Mouse (Mus musculus) heart, adult 2 months (tissue): ENCODE measurements at regions not wholly inside any gene's neighbourhood (a gene's known extent, or its start where the extent isn't known, plus 50 kb on each side); places are given as distances from the start of the nearest gene placed in this dataset.

Source experiments
- DNase-seq, 2 experiments: peaks; one replicate each; pipeline ENCODE4 v3.0.0; 2021
- H3K27ac ChIP-seq: fragments of 200-600 bp; 2 replicates; pipeline ENCODE4 v1.8.1; 2022
- H3K27me3 ChIP-seq: fragments of 200-500 bp; 2 replicates; pipeline ENCODE4 v1.6.1; 2012; ENCODE audit warnings: mild to moderate bottlenecking, low read length, inconsistent platforms, mixed read lengths; ENCODE audit not compliant: control insufficient read depth, insufficient read depth
- H3K36me3 ChIP-seq: fragments of 200-500 bp; 2 replicates; pipeline ENCODE4 v1.6.1; 2012; ENCODE audit warnings: low read length, inconsistent platforms; ENCODE audit not compliant: control insufficient read depth, insufficient read depth
- H3K4me1 ChIP-seq: fragments of 200-500 bp; 2 replicates; pipeline ENCODE4 v1.6.1; 2011; ENCODE audit warnings: low read length; ENCODE audit not compliant: control insufficient read depth, insufficient read depth
- H3K4me3 ChIP-seq: fragments of 200-600 bp; 2 replicates; pipeline ENCODE4 v1.8.1; 2022
- H3K79me2 ChIP-seq: fragments of 200-500 bp; replicated peaks from 2 replicates; pipeline ENCODE4 v1.6.1; 2012; ENCODE audit warnings: mild to moderate bottlenecking, inconsistent platforms, low read length, moderate library complexity, mixed read lengths; ENCODE audit not compliant: control insufficient read depth, insufficient read depth
- H3K9ac ChIP-seq: fragments of 200-500 bp; 2 replicates; pipeline ENCODE4 v1.6.1; 2012; ENCODE audit warnings: low read depth, mild to moderate bottlenecking, control low read depth, inconsistent platforms, low read length, mixed read lengths
- CTCF ChIP-seq: fragments of 200-600 bp; IDR thresholded peaks from 2 replicates; pipeline ENCODE4 v1.8.1; 2022; ENCODE audit warnings: antibody characterized with exemption, mild to moderate bottlenecking, moderate library complexity
- EP300 ChIP-seq: fragments of 200-500 bp; IDR thresholded peaks from 2 replicates; pipeline ENCODE4 v1.6.1; 2011; ENCODE audit warnings: low read depth, low read length, control low read depth; ENCODE audit not compliant: insufficient read depth
- POLR2A ChIP-seq: fragments of 200-500 bp; IDR thresholded peaks from 2 replicates; pipeline ENCODE4 v1.6.1; 2011; ENCODE audit warnings: mild to moderate bottlenecking, low read depth, low read length, control low read depth; ENCODE audit not compliant: insufficient read depth
- WGBS: fragments of 180-500 bp; shearing (Covaris S2); methylation state at CpG from one replicate; pipeline ENCODE4 v1.1.7; 2018; 5-methylcytosine and 5-hydroxymethylcytosine counted together
- intact Hi-C: fragments of 180-260 bp; cut with DNase I; formaldehyde crosslinking; loops from one replicate; pipeline ENCODE4 v1.15.1; 2025

- TF ChIP-seq EP300 = no peak
- intact Hi-C loops = no loop called here
- Histone ChIP-seq H3K27ac (no peak overlapping the region), H3K4me1 (no peaks in the 10 kb centered on the region), H3K9ac (no peak overlapping the region), H3K79me2 (no peaks in the 10 kb centered on the region), H3K27me3 (no peaks in the 10 kb centered on the region), H3K4me3 (no peak overlapping the region), H3K36me3 (no peaks in the 10 kb centered on the region)
- DNase-seq = no peak
- WGBS = 74% methylated on average over 3 of the region's 3 CpGs
Observed at GRCm38 (mm10) chr5:68672834-68673233, 641.2 kb downstream of the Grxcr1 start.

- no peak for TF ChIP-seq CTCF
- no peak for TF ChIP-seq POLR2A
- TF ChIP-seq EP300 = no peak
- Histone ChIP-seq H3K9ac (no peak overlapping the region), H3K27me3 (no peaks in the 10 kb centered on the region), H3K79me2 (no peaks in the 10 kb centered on the region), H3K36me3 (no peaks in the 10 kb centered on the region), H3K27ac (no peak overlapping the region), H3K4me3 (no peak overlapping the region), H3K4me1 (no peaks in the 10 kb centered on the region)
- no peak for DNase-seq
- intact Hi-C loops = no loop called here
- WGBS = 70% methylated on average over 3 of the region's 3 CpGs
Observed at GRCm38 (mm10) chr5:68701342-68701741, 640.1 kb downstream of the Kctd8 start.

GRCm38 (mm10) chr5:68705411-68706080, 635.9 kb downstream of the Kctd8 start:
- H3K79me2 ChIP-seq = no peaks in the 10 kb centered on the region
- intact Hi-C loops = no loop called here
- no peaks in the 10 kb centered on the region for H3K36me3 ChIP-seq
- no peaks in the 10 kb centered on the region for H3K4me1 ChIP-seq
- DNase-seq = no peak
- H3K27me3 ChIP-seq = no peaks in the 10 kb centered on the region
- H3K27ac ChIP-seq = no peak overlapping the region
- H3K9ac ChIP-seq = no peak overlapping the region
- no peak overlapping the region for H3K4me3 ChIP-seq
- no peak for TF ChIP-seq EP300
- WGBS = 64% methylated on average over 2 of the region's 2 CpGs

- H3K36me3 ChIP-seq = no peaks in the 10 kb centered on the region
- no peak for DNase-seq
- H3K27ac ChIP-seq = no peak overlapping the region
- 69% methylated on average over 4 of the region's 4 CpGs for WGBS
- TF ChIP-seq POLR2A (no peak), CTCF (no peak), EP300 (no peak)
- no peaks in the 10 kb centered on the region for H3K4me1 ChIP-seq
- intact Hi-C loops = no loop called here
- H3K79me2 ChIP-seq = no peaks in the 10 kb centered on the region
- H3K4me3 ChIP-seq = no peak overlapping the region
- H3K27me3 ChIP-seq = no peaks in the 10 kb centered on the region
- H3K9ac ChIP-seq = no peak overlapping the region
Observed at GRCm38 (mm10) chr5:68726733-68727132, 614.7 kb downstream of the Kctd8 start.

GRCm38 (mm10) chr5:68735186-68735585, 606.3 kb downstream of the Kctd8 start:
- H3K36me3 ChIP-seq = no peaks in the 10 kb centered on the region
- peak in 1 of 2 experiments; percentile 28 for DNase-seq
- H3K27ac ChIP-seq = no peak overlapping the region
- no peaks in the 10 kb centered on the region for H3K4me1 ChIP-seq
- WGBS = 53% methylated on average over 5 of the region's 5 CpGs
- H3K4me3 ChIP-seq = no peak overlapping the region
- no peaks in the 10 kb centered on the region for H3K27me3 ChIP-seq
- intact Hi-C loops = no loop called here
- no peaks in the 10 kb centered on the region for H3K79me2 ChIP-seq
- TF ChIP-seq POLR2A (no peak), EP300 (no peak), CTCF (no peak)
- no peak overlapping the region for H3K9ac ChIP-seq

GRCm38 (mm10) chr5:68750499-68750898, 591.0 kb downstream of the Kctd8 start:
- intact Hi-C loops = no loop called here

More at GRCm38 (mm10) chr5:68750499-68750898, 591.0 kb downstream of the Kctd8 start:
- Histone ChIP-seq H3K36me3 (no peaks in the 10 kb centered on the region), H3K4me3 (no peak overlapping the region), H3K79me2 (no peaks in the 10 kb centered on the region), H3K27me3 (no peaks in the 10 kb centered on the region), H3K4me1 (no peaks in the 10 kb centered on the region), H3K9ac (no peak overlapping the region), H3K27ac (no peak overlapping the region)
- WGBS = 78% methylated on average over 3 of the region's 3 CpGs
- TF ChIP-seq EP300 = no peak
- no peak for TF ChIP-seq CTCF
- no peak for TF ChIP-seq POLR2A
- DNase-seq = no peak
